Mouse (Mus musculus): ENCODE data around the gene Mon1b.

GRCm38 (mm10) chr8:113632634-113633033 is 2.8 kb upstream of the Mon1b start:
- TF ChIP-seq GATA1 (IDR thresholded peaks at IDR 0.05; ENCODE audit: borderline replicate concordance, low read length), result no peak
- no peak for TF ChIP-seq FLI1 (IDR thresholded peaks at IDR 0.05; ENCODE audit: low read length)

Measured in megakaryocyte, embryonic 14.5 days (primary cell).